ENCODE assay signal across 10 mouse cellular contexts in the genomic region with DNA sequence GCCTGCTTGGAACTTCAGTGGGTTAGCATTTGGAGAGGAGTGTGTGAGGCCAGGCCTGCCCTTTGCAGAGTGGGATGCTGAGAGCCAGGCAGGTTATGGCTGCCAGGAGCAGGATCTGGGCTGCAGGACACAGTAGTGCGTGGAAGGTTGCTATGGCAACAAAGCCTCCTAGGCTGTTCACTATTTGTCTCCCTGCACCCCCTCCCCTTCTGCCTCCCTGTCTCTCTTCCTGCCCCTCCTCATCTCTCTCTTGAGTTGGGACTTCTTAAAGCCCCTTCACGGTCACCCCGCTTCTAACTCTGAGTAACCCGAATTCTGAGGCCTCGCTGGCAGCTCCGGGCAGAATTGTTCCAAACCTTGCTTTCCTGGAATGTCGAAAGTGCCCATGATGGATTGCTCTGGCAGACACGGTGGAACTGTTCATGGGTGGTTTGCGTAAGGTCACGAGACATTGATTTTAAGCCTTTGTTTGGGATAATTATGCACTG. TPM values are rescaled to one million over a fixed set of nuclear protein-coding genes. Genes with fewer than 3 reads are reported as not detected.
DNase-seq lines count a peak whose midpoint lies in the region; ATAC-seq and TF ChIP-seq lines count a peak whose summit lies in the region.
"Had no signal": no experiment of that assay in that cellular context is flagged by ENCODE, and none has a peak within 500 bp of the region (broad histone marks: within the 10 kb centered on the region; RNA-seq: fewer than 3 reads in every experiment).

No protein-coding gene starts in this region.

- ATAC-seq in intestine, embryonic 14.5 days (replicated peaks; ENCODE audit: low FRiP score, low TSS enrichment, low read depth), result peak; percentile 80
- ATAC-seq in intestine, postnatal 0 days, result no peak
- peak; percentile 82 for ATAC-seq in hindbrain, embryonic 11.5 days (ENCODE audit: low FRiP score)
- ATAC-seq in neural tube, embryonic 12.5 days (ENCODE audit: low FRiP score, low read depth), result peak; percentile 94
- ATAC-seq in activated CD4-positive, CD25-positive, alpha-beta regulatory T cell, adult 4 months, result no peak

- no peak for TF ChIP-seq CTCF in intestine, postnatal 0 days (IDR thresholded peaks at IDR 0.05; ENCODE audit: low read depth)

- H3K27me3 ChIP-seq in intestine, embryonic 14.5 days (replicated peaks; ENCODE audit: control insufficient read depth, insufficient read depth, low read length), result no peaks in the 10 kb centered on the region
- no peaks in the 10 kb centered on the region for H3K27me3 ChIP-seq in intestine, postnatal 0 days (replicated peaks; ENCODE audit: control insufficient read depth, insufficient read depth, low read length)
- no peaks in the 10 kb centered on the region for H3K27me3 ChIP-seq in hindbrain, embryonic 11.5 days (ENCODE audit: control insufficient read depth, insufficient read depth, low read length)
- H3K27me3 ChIP-seq in neural tube, embryonic 12.5 days (replicated peaks), result no peaks in the 10 kb centered on the region

- 8% methylated on average over 10 of the region's 10 CpGs for whole genome bisulfite sequencing in intestine, embryonic 14.5 days
- 30% methylated on average over 10 of the region's 10 CpGs for WGBS in intestine, postnatal 0 days
- WGBS in hindbrain, embryonic 11.5 days, result 10% methylated on average over 10 of the region's 10 CpGs
- 13% methylated on average over 10 of the region's 10 CpGs for WGBS in neural tube, embryonic 12.5 days

- H3K4me3 ChIP-seq in intestine, embryonic 14.5 days (ENCODE audit: low read depth, low read length), result no peak overlapping the region; the same call in 1 of the 2 replicates
- H3K4me3 ChIP-seq in intestine, postnatal 0 days (ENCODE audit: low read depth, low read length), result no peak overlapping the region
- H3K4me3 ChIP-seq in hindbrain, embryonic 11.5 days (ENCODE audit: low read depth, low read length), result no peak overlapping the region
- no peak overlapping the region for H3K4me3 ChIP-seq in neural tube, embryonic 12.5 days
- H3K4me3 ChIP-seq: heart, adult 2 months had no signal

- H3K9ac ChIP-seq in intestine, embryonic 14.5 days (ENCODE audit: low read length), result no peak overlapping the region
- H3K9ac ChIP-seq in intestine, postnatal 0 days (ENCODE audit: low read depth, low read length), result no peak overlapping the region
- H3K9ac ChIP-seq in hindbrain, embryonic 11.5 days (ENCODE audit: low read depth, low read length), result no peak overlapping the region
- H3K9ac ChIP-seq in neural tube, embryonic 12.5 days, result no peak overlapping the region

- peak overlapping the region; percentile 21 for H3K4me2 ChIP-seq in intestine, embryonic 14.5 days (ENCODE audit: low read length)
- no peak overlapping the region for H3K4me2 ChIP-seq in intestine, postnatal 0 days (replicated peaks; ENCODE audit: low read depth)
- H3K4me2 ChIP-seq in hindbrain, embryonic 11.5 days (replicated peaks; ENCODE audit: low read depth, low read length), result peak overlapping the region; percentile 14
- peak overlapping the region; percentile 54 for H3K4me2 ChIP-seq in neural tube, embryonic 12.5 days (replicated peaks)

- H3K4me1 ChIP-seq in intestine, embryonic 14.5 days (replicated peaks; ENCODE audit: control insufficient read depth, insufficient read depth, low read length), result 0 out of 2 replicates have a peak, but pooled peaks cover 9% of the 10 kb centered on the region
- H3K4me1 ChIP-seq in intestine, postnatal 0 days (replicated peaks; ENCODE audit: control insufficient read depth, insufficient read depth, low read length), result no peaks in the 10 kb centered on the region
- no peaks in the 10 kb centered on the region for H3K4me1 ChIP-seq in hindbrain, embryonic 11.5 days (replicated peaks; ENCODE audit: control insufficient read depth, insufficient read depth, low read length)
- peaks cover 13% of the 10 kb centered on the region for H3K4me1 ChIP-seq in neural tube, embryonic 12.5 days

- DNase-seq in intestine, embryonic 14.5 days (ENCODE audit: low spot score), result peak; percentile 61
- peak; percentile 30 for DNase-seq in brain, embryonic 18.5 days (ENCODE audit: low read depth, low spot score)
- peak; percentile 74 for DNase-seq in hindbrain, embryonic 11.5 days (ENCODE audit: low spot score)
- DNase-seq in layer of hippocampus, postnatal 25 days (ENCODE audit: extremely low spot score in 1 of 2, low spot score in 1 of 2), result peak; percentile 6 to 27
- DNase-seq in thymus, postnatal 25 days, result no peak

- no peaks in the 10 kb centered on the region for H3K9me3 ChIP-seq in intestine, embryonic 14.5 days (ENCODE audit: control insufficient read depth, low read length)
- no peaks in the 10 kb centered on the region for H3K9me3 ChIP-seq in intestine, postnatal 0 days (ENCODE audit: control insufficient read depth)
- H3K9me3 ChIP-seq in hindbrain, embryonic 11.5 days (ENCODE audit: control insufficient read depth, low read length), result no peaks in the 10 kb centered on the region
- no peaks in the 10 kb centered on the region for H3K9me3 ChIP-seq in neural tube, embryonic 12.5 days

- H3K36me3 ChIP-seq in intestine, embryonic 14.5 days (ENCODE audit: control insufficient read depth, insufficient read depth, low read length), result no peaks in the 10 kb centered on the region
- no peaks in the 10 kb centered on the region for H3K36me3 ChIP-seq in intestine, postnatal 0 days (ENCODE audit: control insufficient read depth, insufficient read depth)
- H3K36me3 ChIP-seq in hindbrain, embryonic 11.5 days (ENCODE audit: control insufficient read depth, insufficient read depth, low read length), result no peaks in the 10 kb centered on the region
- H3K36me3 ChIP-seq in neural tube, embryonic 12.5 days, result no peaks in the 10 kb centered on the region

- no peak overlapping the region; the same call in 1 of the 2 replicates for H3K27ac ChIP-seq in intestine, embryonic 14.5 days (ENCODE audit: low read depth)
- H3K27ac ChIP-seq in intestine, postnatal 0 days (ENCODE audit: low read depth, low read length), result no peak overlapping the region
- peak overlapping the region; percentile 52; the same call in 1 of the 2 replicates for H3K27ac ChIP-seq in hindbrain, embryonic 11.5 days (ENCODE audit: low read depth, low read length)
- no peak overlapping the region for H3K27ac ChIP-seq in neural tube, embryonic 12.5 days
- H3K27ac ChIP-seq: heart, adult 2 months had no signal

RNA-seq across cellular contexts. Expression of a gene that starts 19.0 kb away (rescaled TPM):
- polyA plus RNA-seq in intestine, embryonic 14.5 days (2014; fragmentation: Nextera tagmentation; extraction: Ambion mirVana), result not detected in 2 replicates
- not detected in 2 replicates for polyA plus RNA-seq in intestine, postnatal 0 days (2015; fragmentation: Nextera tagmentation; extraction: Ambion mirVana)
- polyA plus RNA-seq in hindbrain, embryonic 11.5 days (2014; fragmentation: Nextera tagmentation; extraction: Ambion mirVana), result 0.25 and 0.56 TPM in 2 replicates
- total RNA-seq in layer of hippocampus, postnatal 25 days (2021), result under 1 TPM; 0.17 to 0.31 TPM
- not detected in 2 replicates for polyA plus RNA-seq in neural tube, embryonic 12.5 days (2016; fragmentation: Nextera tagmentation; extraction: Ambion mirVana)
- polyA plus RNA-seq in activated CD4-positive, CD25-positive, alpha-beta regulatory T cell, adult 4 months (2017; shearing (Covaris generic)), result not detected
- total RNA-seq: heart, adult 2 months; neutrophil, adult 5-6 weeks had no signal
- polyA plus RNA-seq: heart, adult 2 months had no signal

RNA-seq across cellular contexts. Expression of a gene that starts 27.6 kb away (rescaled TPM):
- polyA plus RNA-seq in intestine, embryonic 14.5 days (2014; fragmentation: Nextera tagmentation; extraction: Ambion mirVana), result 232 and 240 TPM in 2 replicates
- 141 and 143 TPM in 2 replicates for polyA plus RNA-seq in intestine, postnatal 0 days (2015; fragmentation: Nextera tagmentation; extraction: Ambion mirVana)
- polyA plus RNA-seq in hindbrain, embryonic 11.5 days (2014; fragmentation: Nextera tagmentation; extraction: Ambion mirVana), result 287 and 290 TPM in 2 replicates
- 10 to 100 TPM; 58.1 to 58.5 TPM for total RNA-seq in layer of hippocampus, postnatal 25 days (2021)
- polyA plus RNA-seq in neural tube, embryonic 12.5 days (2016; fragmentation: Nextera tagmentation; extraction: Ambion mirVana), result 252 and 262 TPM in 2 replicates
- polyA plus RNA-seq in activated CD4-positive, CD25-positive, alpha-beta regulatory T cell, adult 4 months (2017; shearing (Covaris generic)), result 100 to 1,000 TPM; 116 to 130 TPM

Comparison
In these comparisons a context has a peak if more than half of its experiments do, and no peak if none do; other contexts are left out.
1. ATAC-seq: peak in intestine, embryonic 14.5 days (single experiment), hindbrain, embryonic 11.5 days (single experiment) and neural tube, embryonic 12.5 days (single experiment); none in intestine, postnatal 0 days (single experiment) and activated CD4-positive, CD25-positive, alpha-beta regulatory T cell, adult 4 months (single experiment).